Mouse (Mus musculus): ENCODE results near the gene Agt. TPM values are rescaled to one million over a fixed set of nuclear protein-coding genes. Genes with fewer than 3 reads are reported as not detected.
A peak's percentile ranks its signal among the peaks of the same experiment; 100 is the strongest.

The Agt gene
- polyA plus RNA-seq, 1 experiment, result 4.7 TPM

GRCm38 (mm10) chr8:124585718-124586425, 16.4 kb upstream of the Agt start:
- DNase-seq, result no peak
- no peak for TF ChIP-seq POLR2A (IDR thresholded peaks at IDR 0.05; ENCODE audit: borderline replicate concordance, extremely low read depth, low read depth, low read length)
- no peak for TF ChIP-seq CTCF (IDR thresholded peaks at IDR 0.05; ENCODE audit: insufficient read depth, low read length)
- 44% methylated on average over 3 of the region's 3 CpGs for WGBS
- Histone ChIP-seq H3K4me3 (replicated peaks; ENCODE audit: extremely low read depth, low read depth, low read length) (no peak overlapping the region), H3K4me1 (ENCODE audit: control insufficient read depth, insufficient read depth, low read length) (no peaks in the 10 kb centered on the region)

GRCm38 (mm10) chr8:124576751-124577150, 7.2 kb upstream of the Agt start:
- 47% methylated on average over 1 of the region's 1 CpGs for WGBS
- TF ChIP-seq CTCF (IDR thresholded peaks at IDR 0.05; ENCODE audit: insufficient read depth, low read length) (no peak), POLR2A (IDR thresholded peaks at IDR 0.05; ENCODE audit: borderline replicate concordance, extremely low read depth, low read depth, low read length) (no peak)
- H3K4me1 ChIP-seq (ENCODE audit: control insufficient read depth, insufficient read depth, low read length), result no peaks in the 10 kb centered on the region
- DNase-seq, result no peak
- H3K4me3 ChIP-seq (replicated peaks; ENCODE audit: extremely low read depth, low read depth, low read length), result no peak overlapping the region

- Histone ChIP-seq H3K4me1 (ENCODE audit: control insufficient read depth, insufficient read depth, low read length) (no peaks in the 10 kb centered on the region), H3K4me3 (replicated peaks; ENCODE audit: extremely low read depth, low read depth, low read length) (no peak within 1 kb of the TSS)
- WGBS, result 81% methylated on average over 8 of the region's 8 CpGs
- DNase-seq, result no peak
- no peak for TF ChIP-seq POLR2A (IDR thresholded peaks at IDR 0.05; ENCODE audit: borderline replicate concordance, extremely low read depth, low read depth, low read length)
- TF ChIP-seq CTCF (IDR thresholded peaks at IDR 0.05; ENCODE audit: insufficient read depth, low read length), result no peak
These were observed 6.3 kb upstream of the Agt start, which contains the start of gene Capn9 for GRCm38 (mm10) chr8:124575811-124576210. Gene Capn9, plus strand, starts transcription at chr8:124576111.

GRCm38 (mm10) chr8:124573552-124574340, 4.2 kb upstream of the Agt start:
- Histone ChIP-seq H3K4me3 (replicated peaks; ENCODE audit: extremely low read depth, low read depth, low read length) (no peak overlapping the region), H3K4me1 (ENCODE audit: control insufficient read depth, insufficient read depth, low read length) (no peaks in the 10 kb centered on the region)
- 49% methylated on average over 15 of the region's 15 CpGs for WGBS
- peak; percentile 83 for DNase-seq
- peak; percentile 88 for TF ChIP-seq CTCF (IDR thresholded peaks at IDR 0.05; ENCODE audit: insufficient read depth, low read length)
- 0 out of 2 replicates have a peak, but pooled peaks have one; percentile 15 for TF ChIP-seq POLR2A (IDR thresholded peaks at IDR 0.05; ENCODE audit: borderline replicate concordance, extremely low read depth, low read depth, low read length)

GRCm38 (mm10) chr8:124572430-124572775, 2.9 kb upstream of the Agt start:
- no peak for DNase-seq
- H3K4me1 ChIP-seq (ENCODE audit: control insufficient read depth, insufficient read depth, low read length), result no peaks in the 10 kb centered on the region
- TF ChIP-seq POLR2A (IDR thresholded peaks at IDR 0.05; ENCODE audit: borderline replicate concordance, extremely low read depth, low read depth, low read length), result no peak
- no peak for TF ChIP-seq CTCF (IDR thresholded peaks at IDR 0.05; ENCODE audit: insufficient read depth, low read length)
- H3K4me3 ChIP-seq (replicated peaks; ENCODE audit: extremely low read depth, low read depth, low read length), result no peak overlapping the region

- Histone ChIP-seq H3K4me1 (ENCODE audit: control insufficient read depth, insufficient read depth, low read length) (no peaks in the 10 kb centered on the region), H3K4me3 (replicated peaks; ENCODE audit: extremely low read depth, low read depth, low read length) (no peak overlapping the region)
- WGBS, result 44% methylated on average over 8 of the region's 8 CpGs
- no peak for DNase-seq
- no peak for TF ChIP-seq POLR2A (IDR thresholded peaks at IDR 0.05; ENCODE audit: borderline replicate concordance, extremely low read depth, low read depth, low read length)
- TF ChIP-seq CTCF (IDR thresholded peaks at IDR 0.05; ENCODE audit: insufficient read depth, low read length), result no peak
These were observed 2.4 kb upstream of the Agt start for GRCm38 (mm10) chr8:124571732-124572429.

- DNase-seq, result no peak
- WGBS, result 65% methylated on average over 2 of the region's 2 CpGs
- H3K4me3 ChIP-seq (replicated peaks; ENCODE audit: extremely low read depth, low read depth, low read length), result no peak overlapping the region
- H3K4me1 ChIP-seq (ENCODE audit: control insufficient read depth, insufficient read depth, low read length), result no peaks in the 10 kb centered on the region
- TF ChIP-seq CTCF (IDR thresholded peaks at IDR 0.05; ENCODE audit: insufficient read depth, low read length) (no peak), POLR2A (IDR thresholded peaks at IDR 0.05; ENCODE audit: borderline replicate concordance, extremely low read depth, low read depth, low read length) (no peak)
These were observed 406 bp downstream of the Agt start for GRCm38 (mm10) chr8:124569100-124569499.

- no peak for TF ChIP-seq POLR2A (IDR thresholded peaks at IDR 0.05; ENCODE audit: borderline replicate concordance, extremely low read depth, low read depth, low read length)
- Histone ChIP-seq H3K4me3 (replicated peaks; ENCODE audit: extremely low read depth, low read depth, low read length) (no peak overlapping the region), H3K4me1 (ENCODE audit: control insufficient read depth, insufficient read depth, low read length) (no peaks in the 10 kb centered on the region)
- WGBS, result 70% methylated on average over 3 of the region's 3 CpGs
- DNase-seq, result no peak
These were observed 1.9 kb downstream of the Agt start for GRCm38 (mm10) chr8:124567584-124567983.

GRCm38 (mm10) chr8:124567126-124567525, 2.4 kb downstream of the Agt start:
- no peaks in the 10 kb centered on the region for H3K4me1 ChIP-seq (ENCODE audit: control insufficient read depth, insufficient read depth, low read length)
- TF ChIP-seq POLR2A (IDR thresholded peaks at IDR 0.05; ENCODE audit: borderline replicate concordance, extremely low read depth, low read depth, low read length) (no peak), CTCF (IDR thresholded peaks at IDR 0.05; ENCODE audit: insufficient read depth, low read length) (no peak)
- no peak overlapping the region for H3K4me3 ChIP-seq (replicated peaks; ENCODE audit: extremely low read depth, low read depth, low read length)
- no peak for DNase-seq
- 80% methylated on average over 6 of the region's 6 CpGs for WGBS
